Mouse (Mus musculus) macrophage (primary cell): ENCODE results near the gene Zbtb5. TPM values are rescaled to one million over a fixed set of nuclear protein-coding genes. Genes with fewer than 3 reads are reported as not detected.
"Not testable (repeated sequence)": the region's sequence is repeated elsewhere in the genome, so short reads cannot be mapped to it uniquely, and the experiment has no call there.

Experiments used
- H3K27ac ChIP-seq: fragments of 350-480 bp; formaldehyde crosslinking; 2 replicates; pipeline ENCODE4 v1.9.0; 2021
- H3K36me3 ChIP-seq: fragments of 350-480 bp; formaldehyde crosslinking; 2 replicates; pipeline ENCODE4 v1.9.0; 2021; ENCODE audit errors: inconsistent target
- H3K4me3 ChIP-seq: fragments of 350-480 bp; formaldehyde crosslinking; 2 replicates; pipeline ENCODE4 v1.9.0; 2021; ENCODE audit errors: inconsistent target
- H3K79me2 ChIP-seq: fragments of 350-480 bp; formaldehyde crosslinking; 2 replicates; pipeline ENCODE4 v1.9.0; 2021; ENCODE audit errors: inconsistent target
- WGBS: methylation state at CpG from one replicate; pipeline ENCODE4 v1.1.7; 2026; ENCODE audit warnings: inconsistent platforms; ENCODE audit not compliant: missing documents; 5-methylcytosine and 5-hydroxymethylcytosine counted together
- polyA plus RNA-seq: library from polyadenylated mRNA; stranded (reverse); fragments of 250-400 nt; gene quantifications from 3 replicates; pipeline ENCODE4 v1.2.4, GENCODE M21; 2018; ENCODE audit warnings: inconsistent platforms

The Zbtb5 gene
- polyA plus RNA-seq, 1 experiment from 2014 or later = 4.9 TPM

DNA sequence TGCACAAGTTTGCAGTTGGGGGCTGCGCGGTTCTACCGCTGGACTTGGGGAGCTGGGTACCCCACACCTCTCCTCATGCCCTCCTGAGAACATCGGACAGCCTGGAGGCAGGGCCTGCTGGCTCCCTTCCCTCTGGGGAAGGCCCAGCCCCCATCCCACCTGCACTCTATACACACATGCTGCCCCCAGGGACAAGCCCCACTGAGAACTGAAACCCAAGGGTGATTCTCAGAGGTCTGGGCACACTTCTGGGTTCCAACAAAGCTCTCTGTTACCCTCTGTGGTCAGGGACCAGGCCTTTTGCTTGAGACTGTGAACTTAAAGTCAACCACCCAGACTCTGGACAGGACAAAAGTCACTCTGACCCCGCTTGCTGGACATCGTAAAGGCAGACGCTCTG, 42.2 kb downstream of the Zbtb5 start:
- Histone ChIP-seq H3K79me2 (no peaks in the 10 kb centered on the region), H3K27ac (no peak overlapping the region), H3K4me3 (no peak overlapping the region), H3K36me3 (no peaks in the 10 kb centered on the region)
- WGBS = 93% methylated on average over 6 of the region's 7 CpGs

DNA sequence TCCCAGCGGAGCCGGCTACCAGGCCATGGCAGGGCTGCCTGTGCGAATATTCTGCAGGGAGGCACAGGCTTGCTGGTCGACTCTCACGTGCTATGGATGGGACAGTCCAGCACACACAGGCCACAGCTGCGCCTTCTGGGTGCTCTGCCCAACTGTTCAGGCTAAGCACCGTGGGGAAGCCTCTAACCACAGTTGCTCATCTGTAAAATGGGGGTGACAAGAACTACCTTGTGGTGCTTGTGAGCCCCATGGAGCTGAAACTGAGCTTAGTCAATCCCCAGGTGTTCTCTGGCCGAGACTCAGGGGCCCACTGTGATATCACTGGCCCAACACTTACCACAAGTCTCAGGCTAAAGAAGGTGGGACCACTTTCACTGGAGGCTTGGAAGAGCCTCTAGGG, 44.8 kb downstream of the Zbtb5 start:
- Histone ChIP-seq H3K79me2 (no peaks in the 10 kb centered on the region), H3K4me3 (no peak overlapping the region), H3K36me3 (no peaks in the 10 kb centered on the region), H3K27ac (no peak overlapping the region)
- 85% methylated on average over 8 of the region's 8 CpGs for WGBS

DNA sequence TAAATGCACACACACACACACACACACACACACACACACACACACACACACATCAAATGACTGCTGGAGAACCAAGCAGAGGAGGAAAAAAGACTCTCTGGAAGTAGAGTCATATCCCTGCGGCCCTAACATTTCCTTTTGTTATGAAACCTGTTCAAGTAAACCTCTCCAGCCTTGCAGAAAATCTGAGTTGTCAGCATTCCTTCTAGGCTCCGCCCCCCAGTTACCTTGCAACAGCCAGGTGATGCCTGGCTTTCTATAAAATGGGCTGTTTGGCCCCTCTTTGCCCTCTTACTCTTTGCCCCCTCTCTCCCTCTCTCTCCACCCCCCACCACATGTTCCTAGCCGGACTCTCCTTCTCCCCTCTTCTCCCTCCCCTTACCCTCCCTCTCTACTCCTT, 46.5 kb downstream of the Zbtb5 start:
- Histone ChIP-seq H3K27ac (no peak overlapping the region), H3K4me3 (no peak overlapping the region), H3K36me3 (no peaks in the 10 kb centered on the region), H3K79me2 (no peaks in the 10 kb centered on the region)
- 93% methylated on average over 3 of the region's 3 CpGs for WGBS

DNA sequence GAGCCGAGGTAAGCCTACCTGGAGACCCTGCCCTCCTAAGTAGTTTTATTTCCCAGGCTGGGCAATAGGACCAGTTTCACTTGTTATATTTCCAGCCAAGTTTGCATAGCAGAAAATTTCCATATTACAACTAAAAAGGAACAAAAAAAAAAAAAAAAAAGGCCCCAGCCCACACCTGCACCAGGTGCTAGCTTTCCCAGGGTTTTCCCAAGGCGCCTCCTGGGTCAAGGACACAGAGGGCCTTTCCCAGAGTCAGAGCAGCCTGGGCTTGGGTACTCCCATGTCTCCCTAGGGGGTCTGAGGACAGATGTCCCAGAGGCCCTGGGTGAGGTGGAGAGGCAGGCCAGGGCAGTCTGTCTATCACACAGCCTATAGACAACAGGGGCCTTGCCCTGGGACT, 47.0 kb downstream of the Zbtb5 start:
- no peak overlapping the region for H3K27ac ChIP-seq
- H3K36me3 ChIP-seq = no peaks in the 10 kb centered on the region
- 89% methylated on average over 2 of the region's 2 CpGs for WGBS
- H3K4me3 ChIP-seq = no peak overlapping the region
- H3K79me2 ChIP-seq = no peaks in the 10 kb centered on the region

DNA sequence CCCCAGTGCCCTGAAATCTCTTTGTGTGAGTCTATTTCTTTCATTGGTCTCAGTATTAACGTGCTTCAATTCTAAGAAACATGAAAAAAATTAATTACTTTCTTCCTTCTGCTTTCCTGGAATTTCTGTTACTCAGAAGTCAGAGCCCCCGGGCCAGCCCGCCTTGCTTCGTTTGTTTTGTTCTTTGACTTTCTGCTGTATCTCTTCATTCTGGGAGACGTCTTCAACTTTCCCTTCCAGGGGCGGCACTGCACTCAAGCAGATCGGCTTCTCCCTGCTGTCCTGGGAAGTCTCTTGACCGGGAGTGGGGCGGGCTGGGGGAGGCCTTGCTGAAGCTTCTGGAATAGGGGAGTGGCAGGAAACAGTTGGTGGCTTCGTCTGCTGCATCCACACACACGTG, 49.1 kb downstream of the Zbtb5 start:
- H3K4me3 ChIP-seq = no peak overlapping the region
- 12% methylated on average over 11 of the region's 11 CpGs for WGBS
- no peak overlapping the region for H3K27ac ChIP-seq
- no peaks in the 10 kb centered on the region for H3K79me2 ChIP-seq
- no peaks in the 10 kb centered on the region for H3K36me3 ChIP-seq

DNA sequence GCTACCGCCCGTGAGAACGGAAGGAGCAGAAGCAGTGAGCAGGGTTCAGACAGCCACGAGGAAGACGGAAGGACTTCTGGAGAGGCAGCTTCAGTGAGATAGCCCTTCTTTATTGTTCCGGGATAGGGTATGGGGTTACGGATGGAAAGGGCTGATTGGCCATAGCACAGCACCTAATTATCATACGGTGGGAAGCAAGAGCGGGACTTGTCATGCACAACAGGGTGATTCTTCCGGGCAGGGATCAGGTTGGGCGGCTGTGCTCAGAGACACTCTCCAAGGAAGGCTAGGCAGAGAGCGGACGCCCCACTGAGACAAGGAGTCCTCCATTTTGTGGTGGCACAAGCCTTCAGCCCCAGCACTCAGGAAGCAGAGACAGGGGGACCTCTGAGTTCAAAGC, 53.0 kb downstream of the Zbtb5 start:
- 97% methylated on average over 13 of the region's 13 CpGs for WGBS
- H3K36me3 ChIP-seq = no peaks in the 10 kb centered on the region

DNA sequence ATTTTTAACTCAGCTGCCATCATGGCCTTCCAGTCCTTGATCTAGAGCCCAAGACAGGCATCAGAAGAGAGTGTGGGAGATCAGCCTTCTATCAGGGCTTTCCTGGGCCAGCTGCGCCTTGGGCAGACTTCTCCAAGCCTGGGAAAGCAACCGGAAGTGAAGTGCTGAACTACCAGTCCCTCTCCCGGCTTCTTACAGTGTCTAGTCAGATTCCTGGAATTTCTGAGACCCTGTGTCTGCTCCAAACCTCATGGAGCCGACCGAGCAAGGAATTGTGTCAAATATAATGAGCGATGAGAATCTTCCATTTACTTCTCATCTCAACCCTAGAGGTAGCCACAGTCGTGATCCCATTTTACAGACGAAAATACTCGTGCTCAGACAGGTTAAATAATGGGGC, 53.4 kb downstream of the Zbtb5 start:
- no peak overlapping the region for H3K4me3 ChIP-seq
- H3K27ac ChIP-seq = no peak overlapping the region
- H3K79me2 ChIP-seq = no peaks in the 10 kb centered on the region
- H3K36me3 ChIP-seq = no peaks in the 10 kb centered on the region
- 88% methylated on average over 9 of the region's 9 CpGs for WGBS

More for the DNA sequence above, 53.0 kb downstream of the Zbtb5 start:
- H3K4me3 ChIP-seq = no peak overlapping the region
- H3K27ac ChIP-seq = no peak overlapping the region
- H3K79me2 ChIP-seq = no peaks in the 10 kb centered on the region

DNA sequence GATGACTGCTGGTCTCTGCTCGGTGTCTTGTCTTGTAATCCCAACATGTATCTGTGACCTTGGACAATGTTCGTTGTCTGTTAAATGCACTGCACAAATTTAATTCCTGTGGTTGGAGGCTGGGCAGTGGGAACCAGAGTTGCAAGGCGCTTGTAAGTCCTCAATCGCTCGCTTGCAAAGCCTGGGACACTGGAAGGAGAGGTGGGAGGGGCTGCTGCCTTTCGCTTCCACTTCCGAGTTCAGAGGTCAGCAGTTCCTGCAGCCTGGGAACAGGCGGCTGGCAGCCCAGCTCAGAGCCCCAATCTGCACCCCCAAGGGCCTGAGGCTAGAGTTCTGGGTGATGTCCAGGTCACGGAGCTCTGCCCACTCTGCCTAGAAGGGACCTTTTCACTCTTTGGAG, 59.2 kb downstream of the Zbtb5 start:
- Histone ChIP-seq H3K36me3 (no peaks in the 10 kb centered on the region), H3K79me2 (no peaks in the 10 kb centered on the region), H3K27ac (no peak overlapping the region), H3K4me3 (no peak overlapping the region)
- 93% methylated on average over 9 of the region's 9 CpGs for WGBS

DNA sequence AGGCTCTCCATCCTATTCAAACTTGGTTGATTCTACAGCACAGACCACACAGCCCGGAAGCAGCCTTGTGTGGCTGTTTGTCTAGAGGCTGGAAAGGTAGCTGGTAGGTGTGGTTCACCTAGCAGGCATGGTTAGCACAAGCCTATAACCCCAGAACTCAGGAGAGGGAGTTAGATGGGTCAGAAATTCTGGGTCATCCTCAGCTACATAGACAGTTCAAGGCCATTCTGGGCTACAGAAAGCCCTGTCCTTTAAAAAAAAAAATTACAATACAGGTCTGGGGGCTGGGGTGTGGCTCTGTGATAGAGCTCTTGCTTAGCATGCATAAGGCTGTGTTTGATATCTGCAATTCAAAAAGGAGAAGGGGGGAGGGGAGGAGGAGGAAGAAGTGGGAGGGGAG, 63.9 kb downstream of the Zbtb5 start:
- H3K4me3 ChIP-seq = no peak overlapping the region
- no peaks in the 10 kb centered on the region for H3K36me3 ChIP-seq
- H3K79me2 ChIP-seq = no peaks in the 10 kb centered on the region
- WGBS = 93% methylated on average over 1 of the region's 1 CpGs
- H3K27ac ChIP-seq = no peak overlapping the region

DNA sequence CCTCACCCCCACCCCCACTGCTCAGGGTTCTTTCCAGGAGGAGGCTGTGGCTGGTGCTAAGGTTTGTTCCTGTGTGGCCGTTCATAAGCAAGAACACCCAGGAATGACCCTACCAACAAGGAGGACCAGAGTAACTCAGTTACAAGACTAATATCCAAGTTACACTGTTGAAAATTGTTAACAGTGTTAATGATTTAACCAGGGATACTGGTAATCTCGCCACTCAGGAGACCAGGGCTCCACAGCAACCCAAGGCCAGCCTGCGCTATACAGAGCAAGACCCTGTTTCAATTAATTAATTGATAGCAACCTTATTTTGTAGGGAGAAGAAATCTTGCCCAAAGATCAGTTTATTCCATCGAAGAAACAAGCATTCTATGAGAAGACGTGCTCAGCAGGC, 64.7 kb downstream of the Zbtb5 start:
- WGBS = 93% methylated on average over 5 of the region's 5 CpGs
- H3K79me2 ChIP-seq = no peaks in the 10 kb centered on the region
- no peaks in the 10 kb centered on the region for H3K36me3 ChIP-seq
- no peak overlapping the region for H3K4me3 ChIP-seq
- no peak overlapping the region for H3K27ac ChIP-seq

DNA sequence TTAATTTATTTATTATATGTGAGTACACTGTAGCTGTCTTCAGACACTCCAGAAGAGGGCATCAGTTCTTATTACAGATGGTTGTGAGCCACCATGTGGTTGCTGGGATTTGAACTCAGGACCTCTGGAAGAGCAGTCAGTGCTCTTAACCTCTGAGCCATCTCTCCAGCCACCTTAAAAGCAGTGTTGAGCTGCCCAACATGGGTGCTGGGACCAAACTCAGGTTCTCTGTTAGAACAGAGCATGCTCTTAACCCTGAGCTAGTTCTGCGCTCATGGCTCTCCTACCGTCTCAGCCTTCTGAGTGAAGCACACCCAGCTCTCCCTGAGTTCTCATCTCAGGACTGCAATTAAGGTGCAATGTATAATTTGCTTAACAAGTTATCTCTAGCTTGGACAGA, 66.1 kb downstream of the Zbtb5 start:
- H3K4me3 ChIP-seq, H3K79me2 ChIP-seq, H3K27ac ChIP-seq, H3K36me3 ChIP-seq: not testable (repeated sequence)
- WGBS = 89% methylated on average over 2 of the region's 2 CpGs

DNA sequence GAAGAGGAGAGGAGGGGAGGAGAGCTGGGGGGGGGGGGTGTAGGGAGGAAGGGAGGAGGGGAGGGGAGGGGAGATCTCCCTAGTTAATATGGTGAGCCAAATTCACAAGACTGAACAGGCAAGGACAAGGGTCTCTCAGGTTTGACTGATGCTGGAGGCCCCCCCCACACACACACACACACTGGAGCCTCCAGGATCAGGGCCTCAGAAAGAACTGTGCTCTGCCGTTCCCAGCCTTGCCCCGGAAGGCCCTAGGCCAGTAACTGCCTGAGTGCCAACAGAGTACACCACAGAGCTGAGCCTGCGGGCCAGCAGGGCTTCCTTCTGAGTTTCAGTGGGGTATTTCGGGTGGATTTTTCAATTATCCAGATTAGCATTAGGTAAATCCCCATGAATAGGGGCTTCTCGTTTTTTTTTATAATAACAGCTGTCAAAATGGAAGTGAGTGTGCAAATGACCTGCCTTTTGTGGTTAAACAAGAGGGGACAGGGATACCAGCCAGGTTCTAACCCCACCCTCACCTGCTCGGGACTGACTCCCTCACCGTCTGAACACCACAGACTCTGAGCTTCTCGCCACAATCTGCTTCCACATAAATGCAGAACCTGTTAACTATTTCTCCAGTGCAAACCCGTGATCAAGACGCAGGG, 67.7 kb downstream of the Zbtb5 start:
- Histone ChIP-seq H3K27ac (no peak overlapping the region), H3K79me2 (no peaks in the 10 kb centered on the region), H3K4me3 (no peak overlapping the region), H3K36me3 (no peaks in the 10 kb centered on the region)
- WGBS = 26% methylated on average over 10 of the region's 10 CpGs

DNA sequence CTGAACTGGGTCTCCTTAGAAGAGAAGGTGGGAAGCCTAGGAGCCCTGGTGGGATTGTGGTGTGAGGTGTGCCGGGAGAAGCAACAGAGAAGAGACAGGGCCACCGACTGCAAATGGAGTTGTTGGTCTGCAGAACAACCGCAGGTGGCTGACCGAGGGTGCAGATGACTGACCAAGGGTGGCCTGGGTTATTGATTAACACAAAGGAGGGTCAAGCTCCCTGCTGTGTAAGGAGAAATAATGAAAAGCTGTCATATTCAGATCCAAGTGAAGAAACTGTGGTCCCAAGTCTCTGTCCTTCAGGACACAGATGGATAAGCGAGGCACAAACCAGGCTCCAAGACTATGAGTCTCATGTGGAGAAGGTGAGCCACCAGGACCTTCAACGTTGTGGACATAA, 68.7 kb downstream of the Zbtb5 start:
- H3K4me3 ChIP-seq = no peak overlapping the region
- H3K27ac ChIP-seq = no peak overlapping the region
- no peaks in the 10 kb centered on the region for H3K79me2 ChIP-seq
- H3K36me3 ChIP-seq = no peaks in the 10 kb centered on the region
- 96% methylated on average over 6 of the region's 6 CpGs for WGBS

DNA sequence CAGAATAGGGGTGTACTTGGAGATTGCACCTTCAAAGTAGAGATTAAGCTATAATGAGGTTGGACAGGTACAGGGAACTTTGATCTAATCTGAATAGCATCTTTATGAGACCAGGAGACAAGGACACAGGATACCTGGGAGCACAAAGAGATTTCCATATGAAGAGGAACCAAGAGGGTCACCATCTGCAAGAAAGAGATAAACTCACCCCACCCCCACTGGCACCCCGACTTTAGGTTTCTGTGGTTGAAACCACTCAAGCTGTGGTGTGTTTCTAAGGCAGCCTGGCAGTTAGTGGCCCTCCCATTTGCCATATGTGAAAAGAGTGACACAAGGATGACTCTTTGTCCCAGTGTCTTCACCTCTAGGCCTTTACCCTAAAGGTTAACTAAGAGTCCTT, 70.0 kb downstream of the Zbtb5 start:
- no peaks in the 10 kb centered on the region for H3K36me3 ChIP-seq
- no peaks in the 10 kb centered on the region for H3K79me2 ChIP-seq
- WGBS = 9% methylated on average over 1 of the region's 1 CpGs
- no peak overlapping the region for H3K27ac ChIP-seq
- H3K4me3 ChIP-seq = no peak overlapping the region
